In genomic region chr10:91345465-91345864, GRCm38 (mm10) we compare ENCODE assay signal across 21 mouse cellular contexts.
DNase-seq lines count a peak whose midpoint lies in the region; ATAC-seq and TF ChIP-seq lines count a peak whose summit lies in the region.
"Had no signal": no experiment of that assay in that cellular context is flagged by ENCODE, and none has a peak within 500 bp of the region (broad histone marks: within the 10 kb centered on the region; RNA-seq: fewer than 3 reads in every experiment).

No protein-coding gene starts in this region.

- no peak overlapping the region for H3K27ac ChIP-seq in forebrain, embryonic 15.5 days (replicated peaks)
- H3K27ac ChIP-seq in forebrain, postnatal 0 days (ENCODE audit: low read depth, low read length): no peak overlapping the region
- H3K27ac ChIP-seq in kidney, embryonic 15.5 days: no peak overlapping the region
- no peak overlapping the region for H3K27ac ChIP-seq in neural tube, embryonic 12.5 days
- H3K27ac ChIP-seq: embryonic facial prominence, embryonic 12.5 days; forebrain, embryonic 12.5 days; heart, embryonic 13.5 days; hindbrain, embryonic 12.5 days had no signal

- intact Hi-C loops in left cerebral cortex, postnatal 36 days (cut with DNase I): no loop called here

- no peak overlapping the region for H3K9ac ChIP-seq in forebrain, embryonic 15.5 days (replicated peaks)
- no peak overlapping the region for H3K9ac ChIP-seq in forebrain, postnatal 0 days
- H3K9ac ChIP-seq in kidney, embryonic 15.5 days: no peak overlapping the region
- H3K9ac ChIP-seq in neural tube, embryonic 12.5 days: no peak overlapping the region
- H3K9ac ChIP-seq: embryonic facial prominence, embryonic 12.5 days; forebrain, embryonic 12.5 days; heart, embryonic 13.5 days; hindbrain, embryonic 12.5 days had no signal

- H3K4me3 ChIP-seq in forebrain, embryonic 15.5 days: no peak overlapping the region
- H3K4me3 ChIP-seq in forebrain, postnatal 0 days (ENCODE audit: low read depth, low read length): no peak overlapping the region
- H3K4me3 ChIP-seq in kidney, embryonic 15.5 days (replicated peaks): no peak overlapping the region
- H3K4me3 ChIP-seq in neural tube, embryonic 12.5 days: no peak overlapping the region
- H3K4me3 ChIP-seq: embryonic facial prominence, embryonic 12.5 days; forebrain, embryonic 12.5 days; heart, embryonic 13.5 days; hindbrain, embryonic 12.5 days had no signal

- 73% methylated on average over 5 of the region's 5 CpGs for WGBS in forebrain, embryonic 15.5 days
- WGBS in forebrain, postnatal 0 days: 66% methylated on average over 5 of the region's 5 CpGs
- WGBS in kidney, embryonic 15.5 days: 41% methylated on average over 5 of the region's 5 CpGs
- WGBS in neural tube, embryonic 12.5 days: 85% methylated on average over 5 of the region's 5 CpGs

- no peak overlapping the region for H3K4me2 ChIP-seq in forebrain, embryonic 15.5 days (replicated peaks)
- H3K4me2 ChIP-seq in forebrain, postnatal 0 days (ENCODE audit: low read depth): no peak overlapping the region
- H3K4me2 ChIP-seq in kidney, embryonic 15.5 days: no peak overlapping the region
- H3K4me2 ChIP-seq in neural tube, embryonic 12.5 days (replicated peaks): no peak overlapping the region
- H3K4me2 ChIP-seq: embryonic facial prominence, embryonic 12.5 days; forebrain, embryonic 12.5 days; heart, embryonic 13.5 days; hindbrain, embryonic 12.5 days had no signal

- H3K36me3 ChIP-seq in forebrain, embryonic 15.5 days: no peaks in the 10 kb centered on the region
- H3K36me3 ChIP-seq in forebrain, postnatal 0 days (ENCODE audit: insufficient read depth): no peaks in the 10 kb centered on the region
- no peaks in the 10 kb centered on the region for H3K36me3 ChIP-seq in kidney, embryonic 15.5 days
- H3K36me3 ChIP-seq in neural tube, embryonic 12.5 days: no peaks in the 10 kb centered on the region
- H3K36me3 ChIP-seq: embryonic facial prominence, embryonic 12.5 days; forebrain, embryonic 12.5 days; heart, embryonic 13.5 days; hindbrain, embryonic 12.5 days had no signal

- peaks cover 5% of the 10 kb centered on the region; the same call in 1 of the 2 replicates for H3K4me1 ChIP-seq in forebrain, embryonic 15.5 days
- no peaks in the 10 kb centered on the region for H3K4me1 ChIP-seq in forebrain, postnatal 0 days (ENCODE audit: insufficient read depth)
- H3K4me1 ChIP-seq in kidney, embryonic 15.5 days: no peaks in the 10 kb centered on the region
- no peaks in the 10 kb centered on the region for H3K4me1 ChIP-seq in neural tube, embryonic 12.5 days
- H3K4me1 ChIP-seq: embryonic facial prominence, embryonic 12.5 days had no signal

- no peak for DNase-seq in forebrain, postnatal 0 days
- no peak for DNase-seq in kidney, adult 9 months
- no peak for DNase-seq in neural tube, embryonic 10.5 days (ENCODE audit: extremely low spot score, low spot score)
- no peak for DNase-seq in left cerebral cortex, postnatal 36 days (ENCODE audit: low spot score in 2 of 2)
- DNase-seq: adrenal gland, adult 8-10 months; adrenal gland, postnatal 36 days; cerebellum, adult 11-12 months; cerebellum, adult 9-10 months; cerebellum, postnatal 25 days; gastrocnemius, postnatal 36 days; heart, adult 11 months; heart, postnatal 36 days had no signal

- ATAC-seq in forebrain, embryonic 15.5 days (replicated peaks): peak; percentile 69; the same call in 1 of the 2 replicates
- ATAC-seq in forebrain, postnatal 0 days: no peak
- ATAC-seq in kidney, embryonic 15.5 days (replicated peaks; ENCODE audit: low FRiP score): peak; percentile 76
- peak; percentile 79 for ATAC-seq in neural tube, embryonic 12.5 days (ENCODE audit: low FRiP score, low read depth)
- ATAC-seq: hindbrain, embryonic 16.5 days had no signal

- H3K27me3 ChIP-seq in forebrain, embryonic 15.5 days: no peaks in the 10 kb centered on the region
- H3K27me3 ChIP-seq in forebrain, postnatal 0 days (ENCODE audit: insufficient read depth, low read length): no peaks in the 10 kb centered on the region
- H3K27me3 ChIP-seq in kidney, embryonic 15.5 days: no peaks in the 10 kb centered on the region
- H3K27me3 ChIP-seq in neural tube, embryonic 12.5 days (replicated peaks): no peaks in the 10 kb centered on the region
- H3K27me3 ChIP-seq: CH12.LX; embryonic facial prominence, embryonic 12.5 days; forebrain, embryonic 12.5 days; heart, embryonic 13.5 days; hindbrain, embryonic 12.5 days had no signal

- no peak for TF ChIP-seq CTCF in forebrain, postnatal 0 days (IDR thresholded peaks at IDR 0.05; ENCODE audit: low read depth)

- no peaks in the 10 kb centered on the region for H3K9me3 ChIP-seq in forebrain, embryonic 15.5 days
- H3K9me3 ChIP-seq in forebrain, postnatal 0 days (ENCODE audit: low read length): no peaks in the 10 kb centered on the region
- H3K9me3 ChIP-seq in kidney, embryonic 15.5 days (replicated peaks): no peaks in the 10 kb centered on the region
- no peaks in the 10 kb centered on the region for H3K9me3 ChIP-seq in neural tube, embryonic 12.5 days
- H3K9me3 ChIP-seq: embryonic facial prominence, embryonic 12.5 days; forebrain, embryonic 12.5 days; heart, embryonic 13.5 days; hindbrain, embryonic 12.5 days had no signal
